In the genomic region with DNA sequence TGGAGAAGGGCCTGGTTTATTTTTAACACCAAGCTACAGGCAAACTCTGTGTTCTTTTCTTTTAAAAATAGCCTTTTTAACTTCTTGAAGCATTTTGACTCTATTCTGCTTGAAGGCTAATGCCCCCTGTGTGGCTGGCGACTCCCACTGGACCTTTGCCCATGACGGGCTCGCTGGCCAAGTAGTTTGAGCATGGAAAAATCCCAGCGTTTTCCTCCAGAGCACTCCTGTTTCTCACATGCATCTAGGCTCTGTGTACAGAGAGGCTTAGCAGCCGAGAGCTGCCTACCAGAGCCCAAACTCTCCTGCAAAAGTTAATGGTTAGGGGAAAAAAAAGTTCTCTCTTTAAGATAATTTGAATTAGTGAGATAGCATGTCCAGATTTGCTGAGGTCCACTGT, we compare ENCODE assay signal across 8 mouse cellular contexts. TPM values are rescaled to one million over a fixed set of nuclear protein-coding genes. Genes with fewer than 3 reads are reported as not detected.
DNase-seq lines count a peak whose midpoint lies in the region; ATAC-seq lines count a peak whose summit lies in the region.
"Had no signal": no experiment of that assay in that cellular context is flagged by ENCODE, and none has a peak within 500 bp of the region (broad histone marks: within the 10 kb centered on the region; RNA-seq: fewer than 3 reads in every experiment).

No protein-coding gene starts in this region.

- intact Hi-C loops in heart, postnatal 36 days (cut with DNase I): loop anchor here (5.0 kb wide), 1 partner anchor 46 kb away; no protein-coding TSS in a partner anchor

- H3K27ac ChIP-seq in embryonic facial prominence, embryonic 14.5 days (replicated peaks; ENCODE audit: low read depth, low read length): peak overlapping the region; percentile 86
- H3K27ac ChIP-seq: liver, embryonic 15.5 days had no signal

- 23% methylated on average over 5 of the region's 5 CpGs for WGBS in embryonic facial prominence, embryonic 14.5 days

- H3K9me3 ChIP-seq in embryonic facial prominence, embryonic 14.5 days (ENCODE audit: control insufficient read depth, low read length): no peaks in the 10 kb centered on the region
- H3K9me3 ChIP-seq: liver, embryonic 15.5 days had no signal

- no peaks in the 10 kb centered on the region for H3K27me3 ChIP-seq in embryonic facial prominence, embryonic 14.5 days (replicated peaks; ENCODE audit: control insufficient read depth, insufficient read depth, low read length)
- H3K27me3 ChIP-seq: liver, embryonic 15.5 days had no signal

- H3K4me3 ChIP-seq in embryonic facial prominence, embryonic 14.5 days (ENCODE audit: low read depth, low read length): no peak overlapping the region
- H3K4me3 ChIP-seq: liver, embryonic 15.5 days had no signal

- H3K4me1 ChIP-seq in embryonic facial prominence, embryonic 14.5 days (ENCODE audit: control insufficient read depth, insufficient read depth, low read length): peaks cover 27% of the 10 kb centered on the region

- peak; percentile 54 for DNase-seq in Muller cell, postnatal 12 days (ENCODE audit: inconsistent ontology term)
- DNase-seq in adrenal gland, adult 2 months: peak; percentile 71
- peak; percentile 58 for DNase-seq in embryonic facial prominence, embryonic 14.5 days (ENCODE audit: low spot score)
- peak; percentile 67 to 71 for DNase-seq in heart, postnatal 36 days
- peak; percentile 37 to 52 for DNase-seq in left cerebral cortex, adult 18-20 months (ENCODE audit: low spot score in 2 of 2)
- DNase-seq in skeletal muscle tissue, adult 2 months (ENCODE audit: low read depth, low spot score): peak; percentile 51
- DNase-seq in embryo, embryonic 10 days (ENCODE audit: low spot score): no peak

- no peak overlapping the region for H3K4me2 ChIP-seq in embryonic facial prominence, embryonic 14.5 days (ENCODE audit: low read depth, low read length)
- H3K4me2 ChIP-seq: liver, embryonic 15.5 days had no signal

- H3K9ac ChIP-seq in embryonic facial prominence, embryonic 14.5 days (ENCODE audit: low read depth, low read length): no peak overlapping the region
- H3K9ac ChIP-seq: liver, embryonic 15.5 days had no signal

- no peak for ATAC-seq in embryonic facial prominence, embryonic 14.5 days (ENCODE audit: low read depth)

- H3K36me3 ChIP-seq in embryonic facial prominence, embryonic 14.5 days (ENCODE audit: control insufficient read depth, insufficient read depth, low read length): no peaks in the 10 kb centered on the region
- H3K36me3 ChIP-seq: liver, embryonic 15.5 days had no signal

RNA-seq across cellular contexts. Expression of a gene that starts 52.7 kb away (rescaled TPM):
- not detected for total RNA-seq in adrenal gland, adult 2 months (2021)
- not detected in 2 replicates for polyA plus RNA-seq in adrenal gland, adult 2 months (2012; rRNA removed)
- polyA plus RNA-seq in embryonic facial prominence, embryonic 14.5 days (2014; fragmentation: Nextera tagmentation; extraction: Ambion mirVana): not detected in 2 replicates
- total RNA-seq in heart, postnatal 36 days (2021): not detected
- not detected for total RNA-seq in left cerebral cortex, adult 18-20 months (2021)
- polyA plus RNA-seq: liver, embryonic 15.5 days had no signal
